Mouse (Mus musculus) ES-CJ7 (cell line): ENCODE measurements around the gene Entpd2.

Experiments used
- DNase-seq: peaks from one replicate; pipeline ENCODE4 v3.0.0; 2011; ENCODE audit warnings: low read depth, low spot score

Entpd2 gene

DNA sequence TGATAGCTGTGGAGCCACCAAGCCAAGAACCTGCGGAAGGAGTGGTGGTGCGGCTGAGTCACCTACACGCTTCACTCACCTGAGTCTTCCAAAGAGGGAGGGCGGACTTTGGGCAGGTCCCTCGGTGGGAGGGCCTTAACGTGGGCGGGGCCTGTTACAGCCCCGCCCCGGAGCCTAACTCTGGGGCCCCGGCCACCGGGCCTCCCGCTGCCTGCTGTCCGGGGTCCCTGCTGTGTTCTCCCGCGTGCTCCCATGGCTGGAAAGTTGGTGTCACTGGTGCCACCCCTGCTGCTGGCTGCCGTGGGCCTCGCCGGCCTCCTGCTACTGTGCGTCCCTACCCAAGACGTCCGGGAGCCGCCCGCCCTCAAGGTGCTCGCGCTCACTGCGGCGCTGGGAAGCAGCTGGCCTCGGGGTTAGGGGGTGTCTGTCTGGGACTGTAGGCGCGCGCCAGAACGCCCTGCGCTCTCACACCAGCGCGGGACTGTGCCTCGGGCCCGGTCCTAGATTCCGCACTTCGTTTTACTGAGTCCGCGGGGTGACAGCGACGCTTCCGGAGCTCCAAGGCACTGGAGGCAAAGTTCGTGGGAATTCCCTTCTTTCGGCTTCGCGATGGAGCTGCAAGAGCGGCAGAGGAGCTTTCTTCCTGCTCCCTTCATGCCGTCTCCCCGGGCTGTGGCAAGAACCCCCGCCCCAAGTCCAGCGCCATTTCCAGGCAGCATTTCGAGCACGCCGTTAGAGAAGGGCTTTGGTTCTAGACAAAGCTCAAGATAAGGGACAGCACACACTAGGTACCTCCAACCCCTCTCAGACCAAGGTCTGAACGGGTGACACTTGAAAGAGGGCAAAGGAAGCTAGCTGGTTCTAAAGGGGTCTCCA is at the start of gene Entpd2:
Entpd2 (plus strand) TSS at position 154 of the 876 bp plus-strand sequence.
- peak; percentile 46 for DNase-seq

DNA sequence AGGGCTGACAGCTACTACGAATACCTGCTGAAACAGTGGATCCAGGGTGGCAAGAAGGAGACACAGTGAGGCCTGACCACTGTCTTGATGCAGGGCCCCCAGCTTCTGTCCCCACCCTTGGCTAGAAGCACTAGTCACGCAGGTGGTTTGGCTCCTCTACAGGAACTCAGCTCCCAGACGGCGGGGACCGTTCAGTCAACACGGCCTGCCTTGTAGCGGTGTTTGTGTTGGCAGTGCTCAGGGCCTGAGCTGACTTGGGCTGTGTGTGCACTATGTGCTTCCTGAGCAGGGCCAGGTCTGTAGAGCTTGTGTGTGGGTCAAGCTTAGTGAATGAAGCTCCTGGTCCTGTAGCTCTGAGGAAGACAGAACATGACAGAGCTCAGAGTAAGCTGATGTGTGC is 47.5 kb upstream of the Entpd2 start:
- no peak for DNase-seq

DNA sequence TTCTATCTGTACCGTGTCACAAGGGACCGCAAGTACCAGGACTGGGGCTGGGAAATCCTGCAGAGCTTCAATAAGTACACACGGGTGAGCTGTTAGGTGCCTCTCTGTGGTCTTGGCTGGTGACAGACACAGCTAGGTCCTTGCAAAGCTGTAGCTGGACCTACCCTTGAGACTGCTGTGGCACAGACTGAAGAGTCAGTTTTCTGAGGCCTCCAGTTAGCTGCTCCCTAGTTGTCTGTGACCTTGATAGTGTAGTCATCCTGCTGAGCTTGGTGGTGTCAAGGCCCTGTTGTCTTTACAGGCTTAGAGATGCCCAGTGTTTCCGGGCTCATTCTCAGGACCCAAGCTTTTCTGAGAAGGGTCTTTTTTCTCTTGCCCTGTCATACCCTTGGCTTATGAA is 46.2 kb upstream of the Entpd2 start:
- no peak for DNase-seq

DNA sequence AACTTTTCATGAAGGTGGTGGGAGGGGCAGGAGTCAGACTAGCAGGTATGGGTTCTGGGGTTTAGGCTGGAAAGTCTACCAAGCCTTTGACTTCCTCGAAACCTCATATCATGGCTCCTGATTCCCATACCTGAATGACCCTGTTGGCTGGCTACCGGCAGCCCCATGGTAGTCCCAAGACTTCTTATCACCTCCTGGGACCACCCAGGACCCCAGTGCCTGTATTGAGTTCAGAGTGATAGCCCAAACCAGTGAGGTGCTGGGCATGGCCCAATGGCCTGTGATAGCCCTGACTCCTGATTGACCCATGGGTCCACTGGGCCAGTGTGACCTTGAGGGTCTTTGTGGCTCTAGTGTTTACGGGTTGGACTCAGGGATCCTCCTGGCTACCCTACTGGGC is 45.0 kb upstream of the Entpd2 start:
- no peak for DNase-seq

DNA sequence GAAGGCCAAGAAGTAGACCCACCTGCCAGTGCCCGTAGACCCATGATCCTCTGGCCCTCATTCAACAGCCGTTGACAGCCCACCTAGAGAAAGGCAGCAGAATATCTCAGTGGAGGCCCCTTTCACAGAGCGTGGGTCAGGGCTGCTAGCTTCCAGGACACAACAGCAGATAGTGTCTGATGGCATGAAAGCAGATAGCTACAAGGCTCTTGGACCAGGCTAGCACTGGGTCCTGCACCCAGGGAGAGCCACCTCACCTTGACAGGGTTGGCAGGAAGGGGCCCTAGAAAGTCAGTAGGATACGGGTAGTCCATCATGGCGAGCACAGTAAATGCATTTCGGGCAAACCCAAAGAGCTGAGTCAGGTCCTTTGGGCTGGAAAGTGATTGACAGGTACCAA is 41.5 kb upstream of the Entpd2 start:
- DNase-seq = no peak

DNA sequence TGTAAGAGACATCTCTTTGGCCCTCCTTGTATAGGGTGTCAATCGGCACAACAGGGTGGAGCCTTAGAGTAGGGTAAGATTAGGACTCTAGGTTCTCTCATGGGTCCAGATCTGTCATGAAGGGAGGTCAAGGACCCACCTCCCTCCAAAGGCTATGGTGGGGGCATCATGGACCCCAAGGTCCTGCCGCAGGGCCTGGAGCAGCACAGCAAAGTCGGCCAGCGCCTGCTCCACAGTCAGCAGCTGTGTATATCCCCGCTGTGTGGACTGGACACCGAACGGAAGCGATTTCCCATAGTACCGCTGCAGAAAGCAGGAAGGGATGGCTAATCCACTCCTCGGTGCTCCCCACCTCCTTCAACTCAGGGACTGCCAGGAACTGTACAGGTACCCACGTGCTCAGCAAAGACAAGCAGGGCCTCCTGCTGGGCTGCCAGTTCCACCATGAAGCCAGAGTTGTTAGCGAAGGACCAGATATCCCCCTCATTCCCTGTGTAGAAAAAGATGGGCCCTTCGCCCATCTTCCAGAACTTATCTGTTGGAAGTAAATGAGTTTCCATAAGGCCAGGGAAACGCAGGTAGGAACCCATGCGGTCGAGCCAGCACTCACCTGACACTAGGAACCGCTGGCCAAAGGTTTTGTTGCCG is 40.1 kb upstream of the Entpd2 start:
- DNase-seq = no peak

DNA sequence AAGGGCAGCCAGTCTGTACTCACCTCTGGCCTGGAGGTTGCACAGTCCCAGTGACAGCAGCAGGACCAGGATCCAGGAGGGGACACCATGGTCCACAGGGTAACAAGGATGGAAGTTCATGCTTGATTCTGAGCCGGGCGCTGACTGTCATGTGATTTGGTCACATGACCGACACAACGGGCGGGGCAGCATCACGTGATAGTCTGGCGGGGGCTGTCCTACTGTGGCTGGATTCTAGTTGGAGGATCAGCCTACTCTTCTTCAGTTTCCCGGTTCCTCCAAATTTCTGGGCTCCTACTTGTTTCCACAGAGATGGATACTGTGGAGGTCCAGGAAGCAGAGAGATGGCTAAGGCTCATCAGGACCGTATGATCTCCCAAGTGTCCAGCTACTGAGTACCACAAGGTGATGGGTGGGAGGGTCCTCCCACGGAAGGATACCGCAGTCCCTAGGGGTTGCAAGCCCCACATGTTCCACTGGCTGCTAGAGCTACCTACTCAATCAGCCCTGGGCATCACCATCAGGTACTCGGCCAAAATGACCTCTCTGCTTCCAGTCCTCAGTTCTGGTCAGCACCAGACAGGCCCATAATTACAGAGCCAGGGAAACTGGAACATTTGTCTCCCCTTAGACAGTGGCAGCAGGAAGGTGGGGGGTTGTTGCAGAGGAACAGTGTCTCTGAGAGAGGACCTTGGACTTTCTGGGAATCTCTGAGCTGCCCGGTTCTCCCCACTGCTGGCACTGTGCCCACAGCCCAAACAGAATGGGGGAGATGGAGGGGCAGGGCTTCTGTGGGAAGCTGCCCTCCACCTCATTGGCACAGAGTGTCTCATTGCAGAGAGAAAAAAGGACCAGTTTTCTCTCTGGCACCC is 39.2 kb upstream of the Entpd2 start, which contains the start of gene Dpp7:
Dpp7 (minus strand) TSS at position 152 of the 872 bp plus-strand sequence.
- DNase-seq = peak; percentile 92

DNA sequence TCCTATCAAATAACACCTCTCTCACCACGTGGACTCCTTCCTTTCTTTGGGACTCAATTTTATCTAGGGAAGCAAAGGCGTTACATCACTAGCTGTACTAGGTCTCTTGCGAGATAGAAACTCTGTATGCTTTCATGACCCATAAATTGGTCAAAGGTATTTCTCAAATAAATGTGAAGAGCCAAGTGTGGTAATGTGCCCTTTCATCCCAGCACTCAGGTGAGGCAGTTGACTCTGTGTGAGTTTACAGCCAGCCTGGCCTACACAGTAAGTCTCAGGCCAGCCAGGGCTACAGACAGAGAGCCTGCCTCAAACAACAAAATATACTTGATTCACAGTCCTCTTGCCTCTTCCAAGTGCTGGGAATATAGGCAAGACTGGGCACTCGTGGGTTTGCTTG is 35.8 kb upstream of the Entpd2 start:
- DNase-seq = no peak

DNA sequence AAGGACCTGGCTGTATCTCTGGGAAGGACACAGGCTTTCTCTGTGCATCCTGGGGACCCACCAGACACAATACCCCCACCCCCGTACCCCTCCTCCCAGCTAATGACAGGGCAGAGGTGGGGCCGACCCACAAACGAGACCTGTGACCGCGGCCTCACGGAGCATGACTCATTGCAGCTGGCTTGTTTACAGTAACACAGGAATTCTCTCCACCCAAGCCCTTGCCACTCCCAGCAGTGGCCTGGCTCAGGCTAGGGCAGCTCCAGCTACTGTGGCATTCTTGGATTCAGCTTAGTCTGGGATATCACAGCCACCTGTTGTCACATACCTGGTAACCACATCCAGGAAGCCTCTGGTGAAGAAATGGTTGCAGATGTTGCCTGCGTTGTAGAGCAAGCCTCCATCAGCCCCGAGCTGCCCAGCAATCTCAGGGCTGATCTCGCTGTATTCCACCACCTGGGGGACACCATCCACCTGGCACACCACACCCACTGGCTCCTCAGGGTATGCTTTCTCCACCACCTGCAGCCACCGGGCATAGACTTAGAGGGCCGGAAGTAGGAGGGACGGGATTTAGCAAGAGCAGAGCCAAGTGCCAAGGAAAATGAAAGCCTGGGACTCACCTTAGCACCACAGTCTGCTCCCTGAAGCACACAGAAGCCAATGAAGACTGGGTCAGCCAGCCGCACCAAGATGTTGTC is 32.0 kb upstream of the Entpd2 start:
- no peak for DNase-seq

DNA sequence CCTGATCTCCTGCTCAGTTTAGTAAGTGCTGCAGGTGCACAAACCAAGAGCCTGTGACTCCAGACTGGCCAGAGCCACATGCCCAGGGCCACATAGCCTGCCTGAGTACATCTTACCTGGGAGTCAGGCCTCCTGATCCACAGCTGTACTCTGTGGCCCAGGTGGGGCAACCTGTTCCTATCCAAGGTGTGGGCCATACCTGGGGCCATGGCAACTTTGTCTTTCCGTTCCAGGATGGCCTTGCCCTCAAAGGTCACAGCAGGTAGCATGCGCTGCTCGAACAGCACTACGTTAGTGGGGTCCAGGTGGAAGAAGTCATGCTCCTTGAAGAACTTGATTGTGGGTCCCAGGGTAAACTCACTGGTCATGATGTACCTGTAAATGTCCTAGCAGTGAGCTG is 31.4 kb upstream of the Entpd2 start:
- no peak for DNase-seq

DNA sequence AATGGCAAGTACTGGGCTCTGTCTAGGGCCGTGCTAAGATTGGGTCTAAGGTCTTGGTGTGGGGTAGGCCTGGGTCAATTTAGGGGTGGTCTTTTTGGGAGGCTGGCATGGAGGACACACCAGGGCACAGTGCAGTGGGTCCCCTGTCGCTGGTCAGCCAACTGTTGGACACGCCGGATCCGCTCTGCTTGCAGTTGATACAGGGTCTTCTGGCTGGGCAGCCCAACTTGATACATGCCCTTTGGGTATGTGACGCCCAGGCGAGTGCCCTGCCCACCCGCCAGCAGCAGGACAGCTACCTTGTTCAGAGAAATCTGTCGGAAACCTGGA is 30.9 kb upstream of the Entpd2 start:
- DNase-seq = no peak

DNA sequence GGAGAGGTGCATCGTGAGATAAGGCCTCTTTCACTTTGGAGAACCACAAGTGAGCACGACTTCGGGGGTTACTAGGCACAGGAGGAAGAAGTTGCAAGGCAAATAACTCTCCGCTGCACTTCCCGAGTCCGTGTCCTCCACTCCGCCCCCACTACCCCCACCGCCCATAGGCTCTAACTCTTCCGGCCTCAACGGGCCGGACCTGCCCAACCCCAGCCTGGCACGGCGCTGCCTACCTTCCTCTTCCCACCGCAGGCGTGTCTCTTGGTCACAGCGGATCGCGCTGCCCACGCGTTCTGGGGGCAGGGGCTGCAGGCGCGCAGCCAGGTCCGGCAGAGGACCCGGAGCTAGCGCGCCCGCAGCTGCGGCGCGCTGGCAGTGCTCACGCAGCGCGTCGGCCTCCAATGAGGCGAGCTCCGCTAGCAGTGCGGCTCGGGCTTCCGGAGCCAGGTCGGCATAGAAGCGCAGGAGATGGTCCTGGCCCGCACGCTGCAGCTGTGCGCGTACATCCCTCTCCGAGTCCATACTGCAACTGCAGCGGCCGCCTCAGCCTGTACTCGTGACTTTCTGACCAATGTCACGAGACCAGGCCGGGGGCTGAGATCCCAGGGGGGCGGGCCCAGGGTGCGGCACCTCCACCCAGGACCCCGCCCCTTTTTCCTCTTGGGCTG is 30.4 kb upstream of the Entpd2 start, which contains the start of gene Uap1l1:
Uap1l1 (minus strand) TSS at position 592 of the 671 bp plus-strand sequence.
- DNase-seq = peak; percentile 88

DNA sequence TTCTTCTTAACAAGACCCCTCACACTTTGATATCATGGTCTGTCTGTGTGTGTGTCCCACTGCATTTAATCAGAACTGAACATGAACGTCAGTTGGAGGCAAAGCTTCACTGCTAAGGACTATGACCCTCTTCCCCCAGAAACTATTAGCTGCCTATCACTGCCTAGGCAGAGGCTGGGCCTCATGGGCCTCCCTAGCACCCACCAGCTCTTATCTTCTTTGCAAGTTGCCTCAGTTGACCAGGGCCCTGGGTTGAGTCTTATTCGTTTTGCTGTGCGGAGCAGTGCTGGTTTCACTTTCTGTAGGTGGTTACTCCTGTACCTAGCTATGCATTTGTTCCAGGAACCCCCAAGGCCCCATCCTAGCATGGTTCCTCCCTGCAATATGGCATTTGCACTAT is 25.7 kb upstream of the Entpd2 start:
- DNase-seq = no peak

DNA sequence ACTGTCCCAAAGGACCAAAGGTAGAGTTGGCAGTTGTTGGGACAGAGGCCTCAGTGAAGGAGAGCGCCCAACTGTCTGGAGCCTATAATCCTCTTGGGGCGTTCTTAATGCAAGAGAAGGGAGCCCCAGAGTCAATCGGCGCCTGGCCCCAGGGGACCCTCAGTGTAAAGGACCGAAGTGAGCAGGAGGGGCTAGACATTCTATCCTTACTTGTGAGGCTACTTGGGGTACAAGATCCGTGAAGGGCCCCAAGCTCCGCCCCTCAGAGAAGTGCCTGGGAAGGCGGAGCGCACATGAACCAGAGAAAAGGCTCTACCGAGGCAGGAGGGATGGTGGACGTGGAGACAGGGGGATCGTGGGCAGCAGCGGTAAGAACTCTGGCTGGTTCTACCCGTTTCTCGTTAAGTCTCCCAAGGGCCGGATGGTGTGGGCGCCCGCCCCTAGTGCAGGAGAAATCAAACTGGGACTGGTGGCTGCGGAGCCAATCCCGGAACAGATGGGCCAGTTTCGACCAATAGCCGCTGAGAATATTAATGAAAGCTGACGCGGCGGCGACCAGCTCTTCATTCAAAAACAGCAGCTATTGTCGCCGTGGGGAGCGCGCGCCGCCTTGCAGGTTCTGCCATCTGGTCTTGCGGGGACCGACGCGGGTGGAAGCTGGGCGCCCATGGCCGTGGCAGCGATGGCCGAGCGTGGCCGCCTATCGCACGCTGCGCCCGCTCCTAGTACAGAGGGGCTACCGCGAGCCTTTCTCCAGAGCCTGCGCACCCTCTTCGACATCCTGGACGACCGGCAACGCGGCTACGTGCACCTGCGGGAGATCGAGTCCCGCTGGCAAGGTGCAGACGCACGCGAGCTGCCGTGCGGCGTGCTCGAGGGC is 23.7 kb upstream of the Entpd2 start, which contains the start of gene Sapcd2:
Sapcd2 (plus strand) TSS at position 558 of the 880 bp plus-strand sequence.
- peak; percentile 89 for DNase-seq

DNA sequence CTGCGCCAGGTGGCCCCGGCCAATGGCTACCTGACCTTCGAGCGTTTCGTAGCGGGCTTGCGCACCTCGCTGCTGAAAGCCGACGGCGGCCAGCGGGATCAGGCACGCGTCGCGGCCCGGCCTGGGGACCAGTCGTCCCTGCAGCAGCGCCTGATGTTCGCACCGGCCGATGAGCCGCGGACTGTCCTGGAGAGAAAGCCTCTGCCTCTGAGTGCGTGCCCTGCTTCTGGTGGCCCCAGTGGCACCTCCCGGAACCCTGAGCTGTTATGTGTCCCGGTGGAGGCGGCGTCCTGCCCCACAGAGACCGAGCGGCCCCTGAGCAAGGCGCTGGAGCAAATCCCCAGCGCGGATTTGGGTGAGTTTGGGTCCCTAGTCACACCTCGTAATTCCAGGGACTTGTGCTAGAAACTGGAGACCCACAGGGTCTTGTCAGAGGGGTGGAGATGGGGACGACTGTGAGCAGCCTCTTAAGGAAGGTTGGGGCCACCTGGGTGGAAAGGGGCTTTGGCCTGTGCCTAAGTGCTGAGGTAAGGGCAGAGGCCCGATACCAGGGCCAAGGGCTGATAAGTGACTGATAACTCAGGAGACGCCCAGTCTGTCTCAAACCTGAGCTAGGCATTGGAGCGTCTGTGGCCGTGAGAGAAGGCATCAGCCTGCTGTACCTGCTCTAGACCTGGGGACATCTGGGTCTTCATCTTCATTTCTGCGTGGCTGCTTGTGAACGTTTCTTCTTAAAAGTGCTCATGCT is 22.9 kb upstream of the Entpd2 start:
- DNase-seq = no peak

DNA sequence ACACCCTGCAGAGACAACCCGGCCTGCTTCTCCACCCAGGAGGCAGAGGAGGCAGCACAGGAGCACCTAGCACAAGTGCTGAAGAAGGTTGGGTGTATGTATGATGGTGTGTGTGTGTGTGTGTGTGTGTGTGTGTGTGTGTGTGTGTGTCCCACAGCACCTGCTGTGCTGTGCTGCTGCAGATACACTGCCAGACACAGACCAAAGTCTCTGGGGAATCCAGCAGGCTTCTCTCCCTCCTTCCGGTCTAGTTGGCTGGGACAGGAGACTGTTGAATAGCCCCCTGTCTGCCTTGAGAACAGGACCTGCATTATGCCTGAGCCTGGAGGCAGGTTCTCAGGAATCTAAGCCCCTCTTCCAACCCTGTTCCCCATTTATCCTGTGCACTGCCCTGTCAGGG is 22.2 kb upstream of the Entpd2 start:
- DNase-seq = no peak

DNA sequence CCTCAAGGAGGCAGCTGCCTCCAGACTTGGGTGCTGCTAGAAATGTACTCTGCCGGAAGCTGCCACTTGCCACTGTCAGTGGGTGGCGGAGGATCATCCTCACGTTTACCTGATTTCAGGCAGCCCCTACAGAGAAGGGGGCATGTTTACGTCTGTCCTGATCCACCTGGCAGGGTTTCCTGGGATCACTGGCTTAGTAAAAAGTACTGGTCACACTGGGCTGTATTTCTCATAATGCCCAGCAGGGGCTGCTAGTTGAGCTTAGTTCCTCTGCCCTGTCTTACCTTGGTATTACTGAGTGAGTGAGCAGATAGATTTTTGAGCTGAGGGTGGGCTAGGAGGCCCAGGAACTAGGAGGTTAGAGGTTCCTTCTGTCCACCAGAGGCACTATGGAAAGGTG is 19.1 kb upstream of the Entpd2 start:
- peak; percentile 67 for DNase-seq

DNA sequence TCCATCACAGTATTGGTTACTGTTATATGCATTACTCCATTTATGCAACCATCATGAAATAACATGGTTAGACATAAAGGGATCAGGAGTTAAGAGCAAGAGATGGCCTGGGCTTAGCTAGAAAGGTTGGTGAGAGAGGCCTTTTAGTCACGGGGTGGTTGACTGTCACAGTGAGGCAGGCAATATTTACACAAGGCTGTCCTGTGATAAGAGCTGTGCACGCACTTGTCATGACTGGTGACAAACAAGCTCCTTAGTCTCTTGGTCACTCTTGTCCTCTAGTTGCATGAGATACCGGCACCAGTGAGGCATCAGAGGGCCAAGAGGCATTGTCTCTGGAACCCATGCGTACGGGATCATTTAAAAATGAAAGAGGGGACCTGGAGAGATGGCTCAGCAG is 11.2 kb upstream of the Entpd2 start:
- DNase-seq = no peak

DNA sequence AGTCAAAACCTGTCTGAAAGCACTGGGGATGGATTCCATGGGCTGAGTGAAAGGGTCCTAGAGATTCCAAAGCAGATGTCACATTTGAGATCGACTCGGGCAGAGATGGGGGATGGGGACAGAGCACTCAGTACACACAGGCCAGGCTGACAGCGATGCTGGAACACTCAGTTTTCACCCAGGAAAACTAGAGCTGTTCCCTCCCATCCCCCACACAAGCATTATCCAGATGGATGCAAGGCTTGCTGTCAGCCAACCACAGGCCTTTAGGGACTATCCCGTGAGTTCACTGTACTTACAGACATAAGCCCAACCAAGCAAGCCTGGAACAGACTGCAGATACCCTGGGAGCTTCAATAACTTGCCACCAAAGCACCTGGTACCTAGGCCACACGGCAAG is 4.4 kb upstream of the Entpd2 start:
- no peak for DNase-seq
